Mouse (Mus musculus) heart, postnatal 36 days (tissue): ENCODE results near the gene Cyp11a1. TPM values are rescaled to one million over a fixed set of nuclear protein-coding genes. Genes with fewer than 3 reads are reported as not detected.

Source experiments
- DNase-seq, 2 experiments: peaks; one replicate each; pipeline ENCODE4 v3.0.0; 2021 to 2022
- intact Hi-C: fragments of 180-260 bp; cut with DNase I; formaldehyde crosslinking; loops from one replicate; pipeline ENCODE4 v1.15.1; 2025
- total RNA-seq, 2 experiments: library from RNA; stranded (reverse); gene quantifications; 2 replicates each; pipeline ENCODE4 v1.2.3; 2021

Cyp11a1 gene
- total RNA-seq, 2 experiments from 2014 or later, result 0.16 to 0.22 TPM

DNA sequence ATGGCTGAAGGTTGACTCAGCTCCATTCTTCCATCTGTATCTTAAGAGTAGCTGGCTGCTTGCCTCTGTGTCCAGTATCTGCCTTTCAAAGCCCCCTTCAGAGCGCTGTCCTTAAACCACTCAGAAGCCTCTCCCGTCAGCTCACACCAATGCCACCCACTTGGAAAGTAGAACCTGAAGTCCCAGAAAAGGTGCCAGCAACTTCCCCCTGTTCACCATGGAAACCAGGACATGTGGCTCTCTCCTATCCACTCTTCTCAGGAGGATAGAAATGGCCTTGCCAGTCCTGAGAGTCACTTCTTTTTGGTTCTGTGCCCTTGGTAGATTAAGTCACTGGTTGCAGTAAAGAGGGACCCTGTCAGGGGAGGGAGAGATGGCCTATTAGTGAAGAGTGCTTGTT, 7.5 kb upstream of the Cyp11a1 start:
- intact Hi-C loops, result loop anchor here (1.0 to 5.0 kb wide), 4 partner anchors 63 to 336 kb away; no protein-coding TSS in a partner anchor
- no peak for DNase-seq

DNA sequence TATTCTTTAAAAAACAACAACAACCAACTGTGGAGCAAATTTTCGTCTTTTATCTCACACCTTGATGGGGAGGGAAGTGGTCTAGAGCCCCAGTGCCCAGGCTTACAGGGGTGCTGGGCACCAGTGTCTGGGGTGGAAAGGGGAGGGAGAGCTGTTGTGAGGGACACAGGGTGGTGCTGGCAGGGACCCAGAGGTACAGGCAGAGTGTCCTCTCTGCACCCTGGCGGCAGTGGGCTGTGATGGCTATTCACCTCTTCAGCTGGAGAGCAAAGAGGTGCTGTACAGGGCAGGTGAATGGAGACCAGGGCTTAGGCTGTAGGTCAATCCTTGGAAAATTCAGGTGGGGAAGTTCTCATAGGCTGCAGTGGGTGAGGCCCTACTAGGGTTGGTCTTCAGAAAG, 6.5 kb upstream of the Cyp11a1 start:
- no peak for DNase-seq
- intact Hi-C loops, result loop anchor here (5.0 kb wide), 2 partner anchors 212 to 337 kb away; no protein-coding TSS in a partner anchor

DNA sequence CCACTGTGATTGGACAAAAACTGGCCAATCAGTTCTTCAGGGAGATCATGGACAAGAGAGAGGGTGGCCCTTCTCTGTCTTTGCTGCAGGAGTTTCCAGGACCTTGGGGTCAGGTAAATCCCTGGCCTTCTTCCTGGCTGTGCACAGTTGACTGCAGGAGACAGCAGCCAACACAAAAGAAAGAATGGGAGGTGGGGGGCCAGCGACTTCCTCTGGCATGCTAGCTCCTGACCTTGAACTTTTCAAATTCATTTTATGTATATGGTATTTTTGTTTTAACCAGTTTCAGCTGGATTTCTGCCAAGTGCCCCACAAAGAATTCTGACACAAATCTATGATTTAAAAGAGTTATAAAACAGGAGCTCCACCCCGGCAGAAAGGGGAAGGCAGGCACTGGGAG, 2.9 kb upstream of the Cyp11a1 start:
- intact Hi-C loops, result no loop called here
- no peak for DNase-seq

DNA sequence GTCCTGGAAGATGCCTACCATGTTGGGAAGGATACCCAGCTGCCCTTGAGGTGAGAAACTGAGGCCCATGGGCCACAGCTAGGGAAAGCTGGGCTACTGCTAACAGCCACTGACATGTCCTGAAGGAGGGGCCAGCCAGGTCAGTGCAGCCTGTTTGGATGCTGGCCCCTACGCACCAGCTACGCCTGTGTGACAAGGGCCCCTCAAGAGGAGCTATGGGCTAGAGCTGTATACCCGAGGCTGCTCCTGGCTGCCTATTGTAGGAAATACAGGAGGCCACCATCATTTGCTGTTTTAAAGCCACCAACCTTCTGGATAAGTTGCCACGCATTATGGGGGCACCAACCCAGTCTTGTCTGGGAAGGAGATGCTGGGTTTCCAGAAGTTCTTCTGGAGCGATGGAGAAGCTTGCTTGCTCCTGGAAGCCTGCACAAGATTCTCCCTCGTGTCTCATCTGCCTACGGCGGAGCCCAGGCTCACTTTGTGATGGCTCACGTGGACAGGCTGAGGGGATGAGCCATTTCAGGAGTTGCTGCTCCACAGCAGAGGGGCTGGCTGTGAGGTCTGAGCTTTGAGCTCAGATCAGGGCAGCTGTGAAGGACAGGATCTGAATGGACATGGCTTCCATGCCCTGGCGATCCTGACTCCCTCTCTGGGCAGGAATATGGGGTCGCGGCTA, 2.3 kb downstream of the Cyp11a1 start:
- no peak for DNase-seq
- intact Hi-C loops, result no loop called here

DNA sequence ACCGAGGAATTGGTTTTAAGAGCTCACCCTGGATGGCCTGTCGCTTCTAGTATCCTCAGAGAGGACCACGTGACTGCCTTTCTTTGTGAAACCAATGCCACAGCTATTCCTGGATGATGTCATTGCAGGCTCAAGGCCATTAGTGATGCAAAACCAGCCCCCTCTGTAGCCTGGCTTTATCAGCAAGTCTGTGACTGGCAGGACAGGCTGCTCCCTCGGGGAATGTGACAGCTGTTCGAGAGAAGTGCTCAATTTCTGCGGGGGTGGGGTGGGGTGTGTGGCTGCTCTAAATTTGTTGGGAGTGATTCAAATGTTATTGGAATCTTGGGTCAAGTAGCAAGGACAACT, 2.8 kb downstream of the Cyp11a1 start:
- intact Hi-C loops, result no loop called here
- peak; percentile 62 to 63 for DNase-seq

DNA sequence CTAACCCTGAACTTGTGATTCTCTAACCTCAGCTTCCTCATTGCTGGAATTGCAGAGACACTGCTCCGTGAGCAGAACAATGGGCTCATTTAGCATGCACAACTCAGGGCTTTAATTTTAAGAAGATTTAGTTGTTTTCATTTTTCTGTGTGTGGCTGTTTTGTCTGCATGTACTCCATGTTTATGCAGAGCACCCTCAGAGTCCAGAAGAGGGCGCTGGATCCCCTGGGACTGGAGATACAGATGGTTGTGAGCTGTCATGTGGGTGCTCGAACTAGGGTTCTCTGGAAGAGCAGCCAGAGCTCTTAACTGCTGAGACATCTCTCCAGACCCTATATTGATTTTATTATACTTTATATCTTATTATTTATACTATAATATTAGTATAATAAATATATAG, 3.4 kb downstream of the Cyp11a1 start:
- intact Hi-C loops, result no loop called here
- no peak for DNase-seq

DNA sequence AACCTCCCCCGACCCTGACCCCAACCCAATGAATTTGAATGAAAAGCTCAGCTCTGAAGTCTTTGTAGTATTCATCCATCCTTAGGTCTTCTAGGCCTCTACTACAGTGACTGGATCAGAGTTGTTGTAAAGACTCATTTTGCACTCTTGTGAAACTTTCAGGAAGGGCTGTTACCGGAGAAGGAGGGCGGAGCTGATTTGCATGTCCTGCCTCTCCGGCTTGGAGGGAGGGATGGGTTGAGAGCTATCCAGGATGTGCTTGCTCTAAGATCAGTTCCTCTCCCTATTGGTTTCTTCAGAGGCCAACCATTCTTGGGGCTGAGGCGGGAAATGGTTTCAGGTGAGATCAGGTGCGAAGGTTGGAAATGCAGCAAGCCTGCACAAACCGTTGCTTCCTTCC, 4.8 kb downstream of the Cyp11a1 start:
- DNase-seq, result no peak
- intact Hi-C loops, result no loop called here

DNA sequence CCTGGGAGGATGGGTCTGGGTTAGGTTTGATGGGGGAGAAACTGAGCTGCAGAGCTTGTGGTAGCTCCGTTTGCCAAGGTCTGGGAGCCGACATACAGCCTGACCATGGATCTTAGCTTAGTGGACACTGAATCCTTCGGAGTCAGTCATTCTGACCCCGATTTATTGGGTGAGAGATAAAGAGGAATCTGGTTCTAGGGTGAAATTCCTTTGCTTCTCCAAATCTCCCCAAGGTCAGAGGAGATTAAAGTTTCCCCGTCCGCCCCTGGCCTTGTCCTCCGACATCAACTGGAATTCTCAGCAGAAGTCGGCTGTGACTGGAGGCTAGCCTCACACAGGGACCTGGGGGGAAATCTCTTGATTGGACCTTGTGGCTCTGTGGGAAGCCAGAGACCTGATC, 5.3 kb downstream of the Cyp11a1 start:
- no peak for DNase-seq
- intact Hi-C loops, result no loop called here

DNA sequence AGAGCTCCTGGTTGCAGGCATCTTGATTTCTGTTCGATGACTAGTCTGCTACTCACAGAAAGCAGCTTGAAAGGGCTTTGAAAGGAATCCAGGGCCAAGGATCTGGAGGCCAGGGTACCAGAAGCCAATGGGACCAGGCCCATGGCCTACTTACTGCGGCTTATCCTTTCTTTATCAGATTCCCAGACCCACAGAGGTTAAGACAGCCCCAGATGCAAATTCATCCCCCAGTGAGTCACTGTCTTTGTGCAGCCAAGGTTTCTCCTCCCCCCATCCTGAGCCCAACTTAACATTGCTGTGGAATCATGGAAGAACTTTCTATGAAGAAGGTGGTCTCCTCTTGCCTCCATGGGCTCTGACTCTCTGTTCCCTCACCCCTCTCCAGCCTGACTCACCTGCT, 6.3 kb downstream of the Cyp11a1 start:
- no peak for DNase-seq
- intact Hi-C loops, result no loop called here

DNA sequence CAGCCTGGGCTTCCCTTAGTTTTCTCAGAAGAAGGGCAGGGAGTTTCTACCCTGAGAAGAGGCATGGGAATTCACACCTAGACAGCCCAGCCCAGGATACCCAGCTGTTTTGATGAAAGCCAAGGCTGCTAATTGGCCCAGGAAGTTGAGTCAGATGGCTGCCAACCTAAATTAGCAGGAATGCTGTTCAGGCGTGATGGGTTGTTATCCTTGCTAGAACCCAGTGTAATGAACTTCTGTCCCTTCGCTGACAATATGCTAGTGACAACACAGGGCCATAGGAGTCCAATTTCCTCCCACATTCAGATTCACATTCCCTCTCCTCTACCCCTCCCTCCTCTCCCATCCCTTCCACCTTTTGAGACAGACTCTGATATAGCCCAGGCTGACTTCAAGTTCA, 6.7 kb downstream of the Cyp11a1 start:
- intact Hi-C loops, result no loop called here
- DNase-seq, result no peak

DNA sequence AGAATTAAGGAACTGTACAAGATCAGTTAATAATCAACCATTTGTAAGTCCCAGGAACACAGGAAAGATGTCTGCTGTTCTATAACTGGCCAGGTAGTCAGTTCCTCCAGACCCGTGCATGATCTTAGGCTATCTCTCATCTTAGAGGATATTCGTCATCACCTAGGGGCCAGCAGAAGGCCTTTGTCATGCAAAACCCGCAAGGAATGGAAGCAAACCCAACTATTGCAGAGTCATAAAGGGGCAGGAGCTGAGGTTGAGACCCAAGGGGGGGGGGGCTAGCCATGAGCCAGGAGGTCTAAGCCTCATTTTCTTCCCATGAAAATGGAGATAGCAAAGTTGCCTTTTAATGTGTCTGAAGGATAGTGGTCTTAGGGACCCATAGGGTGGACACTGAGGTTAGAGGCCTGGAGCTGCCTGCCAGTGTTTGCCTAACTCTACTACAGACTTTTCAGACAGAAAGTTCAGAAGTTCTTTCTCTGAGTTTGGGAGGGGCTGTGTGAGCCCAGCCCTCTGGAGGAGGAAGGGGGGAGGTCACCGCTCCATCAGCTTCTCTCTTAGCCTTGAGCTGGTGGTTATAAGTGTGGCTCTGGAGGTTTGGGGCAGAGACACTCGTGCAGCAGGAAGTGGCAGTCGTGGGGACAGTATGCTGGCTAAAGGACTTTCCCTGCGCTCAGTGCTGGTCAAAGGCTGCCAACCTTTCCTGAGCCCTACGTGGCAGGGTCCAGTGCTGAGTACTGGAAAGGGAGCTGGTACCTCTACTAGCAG, 8.4 kb downstream of the Cyp11a1 start:
- DNase-seq, result no peak
- intact Hi-C loops, result no loop called here

DNA sequence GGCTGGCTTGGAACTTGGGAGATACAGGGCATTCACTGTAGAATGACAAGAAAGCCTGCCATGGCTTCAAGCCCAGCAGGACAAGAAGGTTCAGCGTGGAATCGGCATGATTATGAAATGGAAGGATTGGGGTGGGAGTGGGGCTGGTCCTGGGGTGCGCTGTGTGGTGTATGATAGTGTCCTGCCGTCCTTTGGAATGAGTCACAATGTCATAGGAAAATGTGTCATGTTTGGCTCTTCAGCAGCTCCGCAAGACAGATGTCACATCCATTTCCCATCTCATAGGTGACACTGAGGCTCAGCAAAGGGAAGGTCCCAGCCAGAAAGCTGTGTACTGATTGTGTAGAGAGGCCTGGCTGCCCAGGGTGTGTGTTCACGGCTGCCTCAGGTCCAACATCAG, 9.6 kb downstream of the Cyp11a1 start:
- intact Hi-C loops, result no loop called here
- DNase-seq, result no peak

DNA sequence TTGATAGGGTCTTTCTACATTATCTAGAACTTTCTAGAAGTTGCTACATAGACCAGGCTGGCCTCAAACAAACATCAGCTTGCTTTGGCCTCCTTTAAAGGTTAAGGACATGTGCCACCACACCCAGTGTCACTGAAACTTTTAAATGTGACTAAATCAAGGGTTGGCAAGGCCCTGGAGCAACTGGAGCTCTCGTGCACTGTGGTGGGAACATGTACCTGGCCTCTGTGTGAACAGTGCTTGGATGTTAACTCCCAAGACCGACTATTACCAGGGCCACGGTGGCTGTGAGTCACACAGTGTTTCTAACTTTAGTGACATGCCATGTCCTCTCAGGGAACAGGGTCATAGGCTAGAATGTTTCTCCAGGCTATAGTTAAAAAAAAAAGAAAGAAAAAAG, 10.8 kb downstream of the Cyp11a1 start:
- intact Hi-C loops, result no loop called here
- no peak for DNase-seq

DNA sequence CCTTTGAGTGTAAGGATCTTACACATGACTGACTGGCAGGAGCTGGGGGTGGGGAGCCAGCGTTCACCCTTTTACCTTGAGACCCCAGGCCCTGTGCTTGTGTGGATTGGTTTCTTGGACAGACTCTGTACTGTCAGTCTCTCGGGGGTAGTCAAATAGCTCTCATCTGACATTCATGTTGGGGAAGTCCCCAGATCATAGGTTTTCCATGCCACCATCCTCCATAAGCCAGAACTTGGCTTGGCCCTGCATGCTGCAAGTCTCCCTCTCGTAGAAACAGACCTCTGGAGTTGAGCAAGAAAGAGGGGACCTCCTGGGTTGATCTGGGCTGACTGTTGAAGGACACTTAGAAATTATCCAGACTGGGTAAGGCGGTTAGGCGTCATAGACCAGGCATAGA, 12.2 kb downstream of the Cyp11a1 start:
- intact Hi-C loops, result no loop called here
- no peak for DNase-seq

DNA sequence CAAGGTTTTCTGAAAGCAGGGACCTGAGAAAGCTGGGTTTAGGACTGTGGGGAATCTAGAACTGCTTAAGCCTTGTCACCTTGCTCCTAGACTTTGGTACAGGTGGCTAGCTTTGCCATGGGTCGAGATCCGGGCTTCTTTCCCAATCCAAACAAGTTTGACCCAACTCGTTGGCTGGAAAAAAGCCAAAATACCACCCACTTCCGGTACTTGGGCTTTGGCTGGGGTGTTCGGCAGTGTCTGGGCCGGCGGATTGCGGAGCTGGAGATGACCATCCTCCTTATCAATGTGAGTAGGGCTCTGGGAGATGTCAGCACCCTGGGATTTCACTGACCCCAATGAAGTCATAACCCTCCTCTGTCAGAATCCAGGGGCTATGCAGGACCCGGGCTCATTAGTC, 19.8 kb downstream of the Cyp11a1 start:
- DNase-seq, result no peak
- intact Hi-C loops, result no loop called here

DNA sequence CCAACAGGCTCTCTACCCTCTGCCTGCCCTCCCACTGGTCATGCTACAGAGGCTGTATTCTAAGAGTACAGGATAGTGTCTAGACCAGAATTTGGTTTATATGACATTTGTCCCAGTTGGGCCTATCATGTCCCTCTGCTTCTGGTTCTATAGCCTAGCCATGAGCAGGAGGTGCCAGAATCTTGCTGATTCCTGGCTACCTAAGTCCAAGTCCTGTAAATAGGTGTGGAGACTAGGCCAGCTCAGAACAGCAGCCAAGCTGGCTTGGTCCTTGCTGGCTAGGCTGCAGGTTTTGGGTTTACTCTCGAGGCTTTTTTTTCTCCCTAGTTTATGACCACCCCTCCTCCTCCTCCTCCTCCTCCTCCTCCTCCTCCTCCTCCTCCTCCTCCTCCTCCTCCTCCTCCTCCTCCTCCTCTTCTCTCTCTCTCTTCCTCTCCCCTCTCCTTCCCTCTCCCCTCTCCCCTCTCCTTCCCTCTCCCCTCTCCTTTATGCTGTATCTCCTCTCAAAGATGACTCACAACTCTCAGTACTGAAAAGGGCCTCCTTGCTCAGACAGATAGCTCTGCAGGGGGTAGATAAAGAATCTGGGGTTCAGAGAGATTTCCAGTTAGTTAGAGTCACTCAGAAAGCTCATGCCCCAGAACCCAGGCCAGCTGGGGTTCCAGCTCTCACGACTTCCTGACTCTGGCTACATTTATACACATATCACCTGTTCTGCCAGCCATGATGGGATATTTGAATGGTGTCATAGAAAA, 21.4 kb downstream of the Cyp11a1 start:
- no peak for DNase-seq
- intact Hi-C loops, result no loop called here

DNA sequence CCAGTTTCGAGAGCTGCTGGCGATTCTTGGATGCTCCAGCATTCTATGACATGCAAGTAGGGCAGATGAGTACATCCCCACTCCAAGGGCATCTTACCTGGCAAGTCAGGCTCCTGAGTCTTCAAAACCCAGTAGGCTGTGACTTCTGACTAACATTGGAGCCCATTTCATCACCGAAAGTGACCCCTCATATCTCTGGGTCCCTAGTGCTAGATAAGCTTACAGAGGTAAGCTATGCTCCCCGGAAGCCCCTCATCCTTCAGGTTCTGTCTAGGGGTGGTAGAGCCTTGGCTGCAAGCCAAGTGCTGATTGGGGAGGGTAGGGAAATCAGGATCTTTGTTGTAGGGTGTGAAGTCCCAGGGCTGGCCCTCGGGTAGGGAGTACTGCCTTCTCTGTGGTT, 22.6 kb downstream of the Cyp11a1 start:
- intact Hi-C loops, result no loop called here

DNA sequence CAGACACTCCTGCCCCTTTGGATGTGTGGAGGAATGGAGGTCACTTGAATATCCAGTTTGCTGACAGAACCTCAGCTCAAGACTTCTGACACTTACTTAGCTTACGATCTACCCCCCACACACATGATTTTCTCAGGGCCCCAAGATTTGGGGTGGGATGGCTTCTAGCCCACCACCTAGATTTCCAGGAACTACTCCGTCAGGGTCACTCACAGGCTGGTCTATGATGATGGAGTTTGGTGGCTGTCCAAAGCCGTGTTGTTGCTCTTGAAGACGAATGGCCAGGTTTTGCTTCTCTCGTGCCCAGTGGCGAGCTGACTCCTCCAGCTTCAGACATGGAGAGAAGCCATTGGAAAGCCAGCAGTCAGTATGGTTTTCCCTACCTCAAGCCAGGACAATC, 23.4 kb downstream of the Cyp11a1 start:
- no peak for DNase-seq
- intact Hi-C loops, result no loop called here

More for the DNA sequence above, 22.6 kb downstream of the Cyp11a1 start:
- DNase-seq, result no peak

DNA sequence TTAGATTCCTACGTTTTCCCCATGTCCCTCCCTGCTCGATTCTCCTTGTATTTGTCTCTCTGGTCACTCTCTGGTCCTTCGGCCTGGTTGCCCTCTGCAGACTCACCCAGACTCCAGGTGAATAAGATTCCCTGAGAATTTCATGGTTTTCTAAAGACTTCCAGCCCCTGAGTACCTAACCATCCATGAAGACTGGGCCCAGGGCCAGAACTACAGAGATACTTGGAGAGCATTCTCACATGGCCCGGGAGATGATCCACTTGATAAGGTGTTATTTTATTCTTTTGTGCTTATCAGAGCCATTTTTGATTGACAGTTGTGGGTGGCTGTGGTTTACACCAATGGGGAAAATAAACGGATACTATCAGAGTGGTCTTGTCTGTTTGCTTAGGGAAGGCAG, 25.7 kb downstream of the Cyp11a1 start:
- intact Hi-C loops, result no loop called here
- no peak for DNase-seq

DNA sequence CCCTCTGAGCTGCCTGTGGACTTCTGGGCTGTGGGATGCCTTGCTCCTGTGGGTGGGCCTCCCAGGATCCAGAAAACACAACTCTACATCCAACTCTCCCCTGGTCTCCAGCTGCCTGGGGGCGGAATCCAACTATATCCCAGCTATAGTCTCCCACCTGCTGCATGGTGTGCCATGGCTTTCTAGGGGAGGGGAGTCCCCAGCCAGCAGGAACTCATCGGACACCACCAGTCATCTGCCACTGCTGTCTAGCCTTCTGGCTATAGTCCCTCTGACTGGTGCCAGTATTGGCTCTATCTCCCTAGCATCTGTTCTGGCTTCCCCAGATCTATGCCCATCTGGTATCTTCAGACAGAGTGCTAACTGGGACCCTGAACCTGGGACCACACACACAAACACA, 29.3 kb downstream of the Cyp11a1 start:
- DNase-seq, result no peak
- intact Hi-C loops, result loop anchor here (5.0 kb wide), 1 partner anchor 247 kb away; no protein-coding TSS in a partner anchor

DNA sequence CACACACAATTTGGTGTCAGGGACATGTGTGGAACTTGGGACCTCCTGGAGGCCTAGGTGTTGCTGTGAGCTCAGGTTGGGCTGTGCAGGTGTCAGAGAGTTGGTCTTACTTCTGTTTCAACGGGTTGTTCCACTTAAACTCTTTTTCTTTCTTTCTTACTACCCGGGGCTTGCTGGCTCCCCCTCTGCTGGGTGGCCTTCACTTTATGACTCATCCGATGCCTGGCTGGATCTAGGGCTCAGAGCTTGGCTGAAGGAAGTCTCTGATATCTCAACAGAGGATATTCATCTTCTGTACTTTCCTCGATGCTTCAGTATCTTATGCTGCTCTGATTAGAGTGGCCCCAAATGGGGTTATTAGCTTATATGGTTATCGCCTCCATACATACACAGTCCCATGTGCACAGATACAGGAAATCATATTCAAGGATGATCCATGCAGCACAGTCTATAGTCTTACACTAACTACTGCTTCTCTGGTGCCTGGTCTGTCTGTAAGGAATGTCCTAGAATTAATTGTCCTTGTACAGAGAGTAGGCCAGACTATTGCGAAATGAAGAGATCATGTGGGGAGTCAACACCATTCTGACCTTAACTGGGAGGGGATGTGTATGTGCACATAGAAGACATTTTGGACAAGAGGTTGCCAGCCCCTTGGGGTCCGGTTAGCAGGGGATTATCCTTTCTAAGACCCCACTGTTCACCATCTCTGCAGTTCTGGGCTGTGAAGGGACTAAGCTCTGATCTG, 29.9 kb downstream of the Cyp11a1 start:
- DNase-seq, result no peak
- intact Hi-C loops, result loop anchor here (5.0 kb wide), 1 partner anchor 246 kb away; no protein-coding TSS in a partner anchor
